Mouse (Mus musculus) yolk sac, embryonic 10.5 days (tissue): ENCODE measurements around the gene Ror1.
A peak's percentile ranks its signal among the peaks of the same experiment; 100 is the strongest.

Source experiments
- DNase-seq: peaks from one replicate; pipeline ENCODE4 v3.0.0-alpha.2; 2017; ENCODE audit warnings: low spot score

The Ror1 gene

GRCm38 (mm10) chr4:100253401-100253800 is 157.8 kb downstream of the Ror1 start:
- no peak for DNase-seq

- no peak for DNase-seq
Measured at GRCm38 (mm10) chr4:100253831-100254230, 158.2 kb downstream of the Ror1 start.

DNA sequence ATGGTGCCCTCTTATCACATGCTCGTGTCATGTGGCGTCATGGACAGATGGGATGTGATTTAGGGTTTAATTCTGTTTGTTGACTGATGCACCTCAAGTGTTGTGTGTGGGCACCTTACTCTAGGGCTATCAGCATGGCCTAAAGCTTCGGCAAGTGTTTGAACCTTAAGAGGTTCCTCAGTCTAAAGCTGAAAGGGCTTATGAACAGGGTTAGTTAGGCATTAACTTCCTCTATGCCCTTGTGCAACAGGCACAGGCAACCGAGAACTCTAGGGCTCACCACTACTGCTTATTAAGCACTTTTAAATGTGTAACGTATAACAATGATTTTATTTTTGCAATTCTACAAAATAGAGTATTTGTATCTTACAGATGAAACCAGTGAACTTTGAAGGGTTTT is 162.9 kb downstream of the Ror1 start:
- no peak for DNase-seq

- no peak for DNase-seq
Measured at GRCm38 (mm10) chr4:100263917-100264316, 168.3 kb downstream of the Ror1 start.

DNA sequence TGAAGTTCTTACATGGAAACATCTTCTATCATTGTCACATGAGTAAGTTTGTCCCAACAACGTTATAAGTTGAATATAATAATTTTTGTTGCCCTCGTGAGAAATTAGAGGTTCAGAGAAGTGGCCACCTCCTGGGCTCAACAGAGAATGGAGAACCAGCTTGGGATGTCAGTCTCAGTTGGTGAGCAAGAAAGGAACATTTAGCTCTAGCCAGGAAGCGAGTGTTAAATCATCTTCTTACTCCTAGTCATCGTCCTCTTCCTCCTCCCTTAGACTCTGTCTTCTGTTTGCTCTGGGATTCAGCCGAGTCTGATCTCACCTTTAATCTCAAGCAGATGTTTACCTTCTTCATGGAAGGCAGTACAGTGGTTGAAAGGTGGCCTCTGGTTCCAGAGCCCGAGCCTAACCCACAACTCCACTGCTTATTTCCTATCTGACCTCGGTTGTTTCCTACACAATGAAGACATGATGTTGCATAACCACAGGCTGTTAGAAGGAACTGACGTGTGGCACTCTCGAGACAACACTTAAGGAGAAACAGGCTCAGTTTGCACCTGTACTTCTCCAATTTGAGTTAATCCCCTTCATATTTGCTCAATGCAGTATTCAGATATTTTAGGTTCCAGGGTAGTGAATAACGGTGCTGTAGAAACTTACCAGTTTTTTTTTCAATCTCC is 175.6 kb downstream of the Ror1 start:
- no peak for DNase-seq

GRCm38 (mm10) chr4:100271736-100272127 is 176.1 kb downstream of the Ror1 start:
- DNase-seq = no peak

DNA sequence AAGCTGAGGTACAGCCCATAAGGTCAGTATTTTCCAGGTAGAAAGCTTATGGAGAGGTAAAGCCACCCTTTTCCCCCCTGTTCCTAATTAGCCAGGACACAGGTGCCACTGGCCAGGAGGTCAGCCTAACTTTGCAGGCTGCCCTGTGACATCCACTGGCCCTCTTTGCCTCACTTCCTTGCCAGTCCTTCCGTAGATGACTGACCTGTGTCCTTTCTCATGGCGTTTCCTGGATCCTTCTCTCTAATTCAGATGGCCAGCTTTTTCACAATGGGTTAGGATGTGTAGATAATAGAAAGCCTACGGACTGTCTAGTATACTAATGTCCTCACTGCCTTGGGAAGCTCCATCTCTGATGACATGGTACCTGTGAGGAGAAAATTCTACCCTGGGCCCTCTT is 177.8 kb downstream of the Ror1 start:
- no peak for DNase-seq

GRCm38 (mm10) chr4:100273807-100274480 is 178.4 kb downstream of the Ror1 start:
- DNase-seq = no peak

DNA sequence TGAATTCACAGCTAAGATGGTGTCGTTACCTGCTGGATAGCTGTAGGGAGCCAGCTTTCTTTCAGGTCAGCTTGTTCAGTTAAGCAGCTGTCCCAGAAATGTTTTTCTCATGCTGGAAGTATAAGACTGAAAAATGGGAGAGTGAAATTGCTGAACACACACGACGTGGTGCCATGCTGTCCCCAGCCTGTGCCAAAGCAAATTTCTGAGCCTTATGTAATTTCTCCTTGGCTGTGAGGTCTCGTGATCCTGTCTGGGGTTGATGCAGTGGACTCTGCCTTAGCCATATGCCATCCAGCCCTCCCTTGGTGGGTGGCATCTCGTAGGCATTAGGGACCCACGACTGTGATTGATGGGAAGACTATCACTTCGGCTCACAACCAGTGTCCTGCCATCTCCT is 180.9 kb downstream of the Ror1 start:
- DNase-seq = no peak

DNA sequence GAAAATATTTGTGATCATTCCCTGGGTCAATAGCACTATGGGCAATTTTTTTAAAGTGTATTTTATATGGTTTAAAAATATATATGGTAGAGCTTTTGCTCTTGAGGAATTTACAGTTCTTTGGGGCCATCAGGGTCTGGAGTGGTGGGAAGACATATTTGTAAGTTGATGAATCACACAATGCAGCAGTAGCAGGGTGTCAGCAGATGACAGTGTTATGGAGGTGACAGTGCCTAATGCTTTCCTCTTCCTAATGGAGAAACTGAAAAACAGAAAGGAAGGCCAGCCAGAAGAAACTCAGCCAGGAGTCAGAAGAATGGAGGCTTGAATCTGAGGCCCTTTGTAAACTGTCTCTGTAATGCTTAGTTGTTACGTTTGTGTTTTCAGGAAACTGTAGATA is 181.4 kb downstream of the Ror1 start:
- no peak for DNase-seq

DNA sequence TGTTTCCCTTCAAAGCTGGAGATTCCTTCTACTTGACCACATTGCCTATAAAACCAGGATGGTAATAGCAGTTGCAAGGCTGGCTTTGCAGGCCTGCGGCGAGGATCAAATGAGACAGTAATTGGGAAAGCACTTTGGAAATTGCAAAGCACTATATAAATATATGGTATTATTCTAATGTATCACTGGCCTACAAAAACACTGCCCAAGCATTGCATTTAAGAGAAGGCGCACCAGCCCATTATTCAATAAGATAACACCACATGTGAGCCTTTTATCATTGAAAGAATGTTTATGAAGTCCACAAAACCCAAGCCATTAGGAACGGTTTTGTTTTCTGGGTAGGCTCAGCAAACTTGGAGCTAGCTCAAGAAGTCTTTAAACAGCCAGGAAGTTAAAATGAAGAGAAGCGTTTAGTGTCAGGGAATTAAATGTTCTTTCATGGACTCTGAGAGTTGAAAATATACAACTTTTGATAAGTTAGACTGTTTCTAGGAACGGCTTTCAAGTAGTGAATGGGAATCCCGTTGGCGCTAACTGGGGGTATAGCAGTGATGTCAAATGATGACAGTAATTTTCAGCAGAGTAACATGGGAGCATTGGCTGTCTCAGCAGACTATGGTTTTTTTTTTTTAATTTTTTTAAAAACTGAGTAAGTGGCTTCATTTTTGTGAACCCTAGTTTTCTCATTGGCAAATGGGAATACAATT is 187.7 kb downstream of the Ror1 start:
- no peak for DNase-seq

GRCm38 (mm10) chr4:100284528-100284927 is 188.9 kb downstream of the Ror1 start:
- no peak for DNase-seq

GRCm38 (mm10) chr4:100286111-100286541 is 190.5 kb downstream of the Ror1 start:
- peak; percentile 34 for DNase-seq

DNA sequence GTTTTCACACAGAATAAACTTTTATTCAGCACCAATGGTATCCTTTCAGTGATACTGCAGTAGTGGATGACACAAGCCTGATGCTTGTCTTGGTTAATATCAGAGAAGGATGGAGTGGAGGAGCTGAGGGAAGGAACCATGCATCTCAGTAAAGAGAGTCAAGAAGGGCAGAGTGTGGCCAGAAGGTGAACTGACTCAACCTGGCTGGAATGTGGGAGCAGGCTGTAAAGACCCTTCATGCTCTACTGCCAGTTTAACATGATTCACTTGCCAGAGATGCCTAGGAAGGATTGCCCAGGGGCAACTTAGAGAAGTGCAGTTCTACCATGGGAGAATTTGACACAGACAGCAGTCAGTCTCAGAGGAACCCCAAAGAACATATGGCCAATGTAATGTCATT is 191.2 kb downstream of the Ror1 start:
- DNase-seq = no peak

DNA sequence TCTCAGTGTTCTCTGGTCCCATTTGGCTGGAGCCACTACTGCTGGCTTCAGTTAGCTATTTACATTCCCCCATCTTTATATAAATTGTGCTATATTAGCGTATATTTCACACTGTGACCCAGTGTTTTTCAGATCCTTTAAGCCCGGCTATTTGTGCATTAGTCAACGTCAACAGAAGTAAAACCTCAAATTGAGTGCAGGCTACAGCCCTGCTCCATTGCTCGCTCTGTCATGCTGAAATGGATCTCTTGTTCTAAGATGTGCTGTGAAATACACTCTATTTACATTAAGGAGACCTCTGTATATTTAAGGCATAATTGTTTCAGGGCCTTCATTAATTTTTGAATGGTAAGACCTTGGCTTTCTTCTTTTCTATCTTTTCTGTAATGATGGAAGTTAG is 192.2 kb downstream of the Ror1 start:
- DNase-seq = no peak

DNA sequence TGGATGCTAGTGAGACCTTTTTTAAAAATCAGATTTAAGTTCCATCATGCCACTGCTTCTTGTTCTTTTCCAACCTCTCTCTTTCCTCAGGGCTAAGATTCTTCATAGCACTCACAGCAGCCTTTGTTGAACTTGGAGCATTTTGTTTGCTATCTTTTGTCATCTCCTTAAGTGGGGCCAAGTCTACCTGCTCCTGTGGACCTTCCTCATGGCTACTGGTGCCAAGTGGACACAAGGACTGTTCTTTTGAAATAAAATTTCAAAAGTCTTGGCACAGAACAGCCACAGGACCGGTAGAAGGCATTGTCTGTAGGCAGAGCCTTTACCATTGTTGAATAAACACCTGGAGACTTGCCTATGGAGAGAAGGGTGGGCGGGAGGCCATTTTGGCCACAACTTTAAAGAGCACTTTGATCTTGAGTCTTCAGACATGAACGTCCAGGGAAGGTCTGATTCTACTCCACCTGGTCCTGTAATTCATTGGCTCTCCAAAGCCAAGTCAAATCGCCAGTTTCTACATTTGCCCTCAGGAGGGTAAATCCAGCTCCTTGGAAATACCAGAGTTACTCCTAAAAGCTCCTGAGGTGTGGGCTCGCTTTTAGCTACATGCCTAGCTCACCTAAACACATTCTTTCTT is 195.5 kb downstream of the Ror1 start:
- no peak for DNase-seq

- DNase-seq = no peak
Measured at GRCm38 (mm10) chr4:100297678-100298077, 202.1 kb downstream of the Ror1 start.

GRCm38 (mm10) chr4:100298566-100298965 is 203.0 kb downstream of the Ror1 start:
- DNase-seq = no peak

GRCm38 (mm10) chr4:100300171-100300570 is 204.6 kb downstream of the Ror1 start:
- DNase-seq = no peak

DNA sequence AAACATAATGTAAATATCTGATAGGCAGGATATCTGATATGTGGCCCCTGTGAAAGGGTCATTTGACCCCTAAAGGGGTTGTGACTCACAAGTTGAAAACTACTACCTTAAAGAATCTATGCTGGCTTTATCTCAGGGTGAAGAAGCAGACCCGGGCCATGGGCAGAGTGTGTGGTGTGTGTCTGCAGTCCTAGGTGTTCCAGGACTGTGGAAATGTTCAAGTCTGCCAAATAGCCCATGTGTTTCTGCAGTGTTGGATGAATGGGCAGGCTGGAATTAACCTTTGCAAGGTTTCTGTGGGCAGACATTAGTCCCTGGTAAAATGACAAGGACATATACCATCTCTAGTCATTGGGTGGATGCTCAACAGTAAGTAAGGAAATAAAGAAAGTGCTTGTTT is 205.8 kb downstream of the Ror1 start:
- no peak for DNase-seq

DNA sequence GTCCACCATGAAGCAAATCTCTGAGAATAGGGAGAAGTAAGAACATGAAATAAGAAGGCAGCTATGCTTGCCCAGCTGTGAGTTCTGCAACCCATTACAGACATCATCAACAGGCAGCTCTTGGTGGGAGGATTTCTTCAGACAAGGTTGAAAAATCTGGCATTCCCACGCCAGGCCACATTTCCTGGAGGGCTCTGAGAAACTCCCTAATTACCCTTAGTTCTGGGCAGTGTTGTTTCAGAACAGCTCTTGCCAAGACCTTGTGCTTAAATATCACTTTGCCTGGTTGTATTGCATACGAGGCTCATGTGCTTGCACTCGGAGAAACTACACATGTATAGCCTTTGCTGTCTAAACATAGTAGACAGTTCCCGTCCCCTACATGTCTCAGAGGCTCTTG is 211.8 kb downstream of the Ror1 start:
- no peak for DNase-seq

DNA sequence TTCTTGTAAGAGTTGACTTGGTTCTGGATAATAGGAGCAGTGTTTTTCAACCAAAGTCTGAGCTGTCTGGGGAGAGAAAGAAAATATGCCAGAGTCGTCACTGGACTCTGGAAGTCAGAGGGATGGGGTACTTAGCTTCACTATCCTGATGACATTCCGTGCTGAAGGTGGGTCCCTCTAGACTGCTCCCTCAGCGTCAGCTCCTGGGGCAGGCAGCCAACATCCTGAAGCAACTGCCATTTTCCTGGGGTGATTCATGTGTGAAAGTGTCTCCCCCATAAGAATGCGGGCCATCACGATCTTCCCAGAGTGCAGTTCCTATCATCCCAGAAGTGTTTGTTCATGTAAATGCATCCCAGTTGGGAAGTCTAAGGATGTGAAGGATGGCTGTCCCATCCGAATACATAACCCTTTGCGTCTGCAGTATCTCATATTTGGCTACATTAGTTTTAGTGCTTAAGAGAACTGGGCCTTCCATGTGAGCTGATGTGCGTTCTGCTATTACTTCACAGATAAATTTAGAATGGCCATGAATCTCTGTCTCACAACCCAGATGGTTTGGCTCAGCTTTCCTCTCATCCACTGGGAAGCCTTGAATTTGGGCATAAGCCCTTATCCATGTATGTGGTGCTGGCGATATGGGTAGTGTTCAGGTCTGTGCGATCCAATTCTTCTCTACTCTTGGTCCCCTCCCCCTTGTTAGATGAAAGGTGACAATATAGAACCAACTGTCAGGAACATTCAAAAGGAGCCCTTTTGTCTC is 216.4 kb downstream of the Ror1 start:
- DNase-seq = no peak
